Mouse (Mus musculus): ENCODE measurements at regions not wholly inside any gene's neighbourhood (a gene's known extent, or its start where the extent isn't known, plus 50 kb on each side); places are given as distances from the start of the nearest gene placed in this dataset.
"Not testable (repeated sequence)": the region's sequence is repeated elsewhere in the genome, so short reads cannot be mapped to it uniquely, and the experiment has no call there.

- no peak for DNase-seq (ENCODE audit: low read depth)
Measured at GRCm38 (mm10) chr4:4335216-4335615, 257.9 kb upstream of the Sdr16c6 start.

DNA sequence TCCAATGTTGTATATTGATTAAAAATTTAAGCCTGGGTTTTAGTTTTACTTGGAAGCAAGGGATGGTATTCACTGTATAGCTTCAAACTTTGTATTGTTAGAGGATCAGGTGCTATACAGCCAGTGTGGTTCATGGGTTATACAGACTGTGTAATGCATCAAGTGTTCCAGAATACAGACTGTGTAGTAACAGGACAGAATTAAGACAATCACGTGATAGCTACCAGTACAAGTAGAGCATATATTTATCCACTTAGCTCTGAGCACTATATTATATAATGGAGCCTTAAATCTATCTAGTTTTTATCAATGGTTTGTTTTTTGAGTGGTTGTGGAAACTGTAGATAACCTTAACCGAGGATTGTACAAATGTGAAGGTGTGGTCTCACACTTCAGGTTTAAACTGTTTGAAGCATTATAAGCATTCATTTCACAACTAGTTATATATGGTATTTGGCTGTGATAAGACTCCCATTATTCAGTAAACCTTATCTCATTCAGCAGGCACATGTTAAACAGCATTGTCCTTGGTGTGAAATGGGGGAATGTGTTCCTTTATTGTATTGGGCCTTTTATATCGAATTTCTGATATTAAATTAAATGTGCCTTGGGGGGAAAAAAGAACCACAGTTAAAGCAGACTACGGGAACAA is 256.3 kb upstream of the Sdr16c6 start:
- no peak for DNase-seq (ENCODE audit: low read depth)

DNA sequence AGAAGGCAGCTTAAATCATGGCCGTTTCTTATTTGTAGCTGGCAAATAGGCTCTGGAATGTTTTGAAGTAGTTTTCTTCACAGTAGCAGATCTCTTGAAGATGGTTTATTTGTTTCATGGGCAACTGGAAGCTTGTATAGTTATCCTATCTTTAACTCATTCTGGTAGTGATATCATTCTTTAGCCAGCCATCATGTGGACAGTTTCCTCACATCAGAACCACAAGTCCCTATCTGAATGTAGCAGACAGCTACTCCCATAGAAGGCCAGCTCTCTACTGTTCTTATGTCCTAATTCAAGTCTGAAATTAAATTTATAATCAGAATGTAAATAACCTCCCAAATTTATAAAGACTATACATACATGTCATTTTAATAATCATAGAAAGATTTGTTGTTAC is 253.8 kb upstream of the Sdr16c6 start:
- no peak for DNase-seq (ENCODE audit: low read depth)

GRCm38 (mm10) chr4:4315651-4316411 is 238.5 kb upstream of the Sdr16c6 start:
- DNase-seq (ENCODE audit: low read depth): no peak

GRCm38 (mm10) chr4:4311496-4311895 is 234.2 kb upstream of the Sdr16c6 start:
- DNase-seq (ENCODE audit: low read depth): no peak

DNA sequence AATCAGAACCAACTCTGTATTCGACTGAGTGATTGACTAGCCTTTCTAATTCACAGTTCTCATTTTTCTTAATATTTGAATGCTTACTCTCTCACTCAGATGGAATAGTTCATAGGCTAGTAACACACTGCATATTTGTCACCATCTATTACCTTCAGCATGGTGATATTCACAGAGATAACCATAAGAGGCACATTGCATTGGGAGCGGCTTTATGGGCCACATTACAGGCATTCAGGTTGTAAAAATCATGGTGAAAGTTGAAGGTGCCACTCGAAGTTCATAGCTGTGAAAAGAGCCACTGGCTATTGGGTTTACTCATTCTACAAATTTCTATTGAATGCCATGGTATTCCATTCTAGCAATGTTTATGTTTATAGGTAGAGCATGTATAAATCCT is 229.6 kb upstream of the Sdr16c6 start:
- no peak for DNase-seq (ENCODE audit: low read depth)

DNA sequence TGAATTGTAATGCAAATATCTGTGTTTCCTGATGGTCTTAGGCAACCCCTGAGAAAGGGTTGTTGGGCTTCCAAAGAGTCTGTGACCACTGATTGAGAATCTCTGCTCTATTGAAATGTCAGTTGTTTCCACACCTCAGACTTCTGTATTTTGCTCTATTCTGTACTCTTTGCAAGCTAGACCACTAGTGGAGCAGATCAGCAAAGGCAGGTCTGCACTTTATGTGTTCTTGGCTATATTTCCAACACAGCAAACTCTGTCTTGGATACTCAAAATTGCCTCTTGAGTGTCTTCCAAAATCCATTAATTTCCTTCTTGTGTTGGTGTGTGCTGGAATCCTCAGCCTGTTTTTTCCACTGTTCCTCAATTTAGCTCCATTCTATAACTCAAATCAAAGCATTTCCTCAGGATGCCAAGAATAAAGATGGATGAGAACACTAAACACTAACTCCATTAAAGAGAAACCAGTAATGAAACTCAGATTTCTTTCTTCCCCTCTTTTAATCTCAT is 228.5 kb upstream of the Sdr16c6 start:
- no peak for DNase-seq (ENCODE audit: low read depth)

GRCm38 (mm10) chr4:4304666-4305065 is 227.3 kb upstream of the Sdr16c6 start:
- no peak for DNase-seq (ENCODE audit: low read depth)

DNA sequence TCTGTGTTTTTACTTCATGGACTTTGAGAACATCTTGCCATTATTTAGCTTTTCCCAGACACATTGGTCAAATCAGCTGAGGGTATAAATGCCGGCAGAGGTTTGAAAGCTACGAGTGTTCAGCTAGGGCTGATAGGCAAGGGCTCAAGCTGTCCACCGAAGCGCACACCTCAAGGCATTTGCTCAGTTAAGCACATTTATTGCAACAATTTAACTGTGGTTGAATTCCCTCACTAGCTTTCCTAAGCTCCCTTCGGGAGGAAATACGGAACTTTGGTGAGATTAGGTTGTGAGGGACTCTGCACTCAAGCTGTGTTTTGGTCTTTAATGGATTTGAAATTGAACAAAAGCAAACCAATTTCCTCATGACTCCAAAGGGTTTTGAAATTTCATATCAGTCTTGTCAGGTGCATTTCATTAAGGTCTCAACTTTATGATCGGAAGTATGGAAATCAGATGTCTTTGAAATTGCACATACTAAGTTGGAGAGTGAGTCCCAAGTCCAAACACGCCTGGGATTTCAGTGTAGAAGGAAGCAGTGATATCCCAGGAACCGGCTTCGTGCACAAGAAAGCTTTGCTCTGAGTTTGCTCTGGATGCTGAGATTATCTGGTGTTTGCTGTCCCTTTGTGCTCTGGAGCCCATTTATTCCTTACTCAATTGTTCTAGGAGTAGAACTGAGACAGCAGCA is 223.0 kb upstream of the Sdr16c6 start:
- no peak for DNase-seq (ENCODE audit: low read depth)

DNA sequence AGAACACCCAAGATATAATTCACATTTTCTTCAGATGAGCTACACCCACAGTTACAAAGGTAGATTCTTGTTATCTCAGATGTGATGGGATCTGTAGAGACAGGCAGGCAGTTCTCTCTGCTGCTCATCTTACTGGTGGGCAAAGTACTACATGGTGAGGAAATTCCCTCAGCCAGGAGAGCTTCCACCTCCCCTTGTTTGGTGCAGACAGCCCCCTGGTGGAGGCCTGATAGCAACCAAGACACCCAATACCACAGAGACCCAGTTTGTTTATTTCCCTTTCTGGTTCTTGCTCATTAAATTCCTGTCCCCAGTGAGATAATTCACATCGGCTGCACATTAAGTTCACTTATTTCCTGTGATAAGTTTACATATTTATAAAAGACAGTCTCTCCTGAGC is 222.3 kb upstream of the Sdr16c6 start:
- peak; percentile 2 for DNase-seq (ENCODE audit: low read depth)

- no peak for DNase-seq (ENCODE audit: low read depth)
Measured at GRCm38 (mm10) chr4:4249601-4250000, 172.3 kb upstream of the Sdr16c6 start.

DNA sequence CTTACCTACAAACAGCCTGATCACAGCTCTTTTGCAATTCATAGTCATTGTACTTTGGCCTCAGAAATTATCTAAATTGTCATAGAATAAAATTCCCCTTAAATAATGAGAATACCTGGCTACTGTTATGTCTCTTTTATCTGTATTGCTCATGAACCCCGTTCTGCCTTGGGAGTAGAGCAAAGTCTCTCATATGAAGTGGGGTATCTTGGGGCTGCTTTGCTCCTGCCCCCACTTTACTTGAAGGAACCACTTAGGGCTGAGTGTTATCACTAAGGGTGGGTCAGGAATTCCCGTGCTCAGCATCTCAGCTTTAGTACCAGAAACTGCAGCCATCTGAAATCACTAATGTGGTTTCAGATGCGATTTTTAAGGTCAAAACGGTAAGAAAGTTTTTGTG is 170.3 kb upstream of the Sdr16c6 start:
- no peak for DNase-seq (ENCODE audit: low read depth)

- DNase-seq (ENCODE audit: low read depth): not testable (repeated sequence)
Measured at GRCm38 (mm10) chr4:4242306-4242980, 165.1 kb upstream of the Sdr16c6 start.

DNA sequence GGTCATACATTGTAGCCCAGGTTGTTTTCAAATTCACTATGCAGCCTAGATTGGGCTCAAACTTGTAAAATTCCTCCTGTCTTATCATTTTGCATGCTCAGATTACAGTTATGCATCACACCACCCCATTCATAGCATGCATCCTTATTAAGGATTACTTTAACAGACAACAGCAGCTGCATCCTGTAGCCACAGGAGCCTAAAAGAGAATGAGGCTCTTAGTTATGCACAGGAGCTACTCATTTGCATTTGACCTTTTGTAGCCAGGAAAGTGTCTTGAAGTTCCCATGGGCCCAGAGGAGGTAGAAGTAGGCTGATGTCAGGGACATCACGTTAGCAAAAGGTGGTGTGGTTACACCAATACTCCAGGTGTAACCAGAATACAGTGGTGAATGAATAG is 148.9 kb upstream of the Sdr16c6 start:
- no peak for DNase-seq (ENCODE audit: low read depth)

- no peak for DNase-seq (ENCODE audit: low read depth)
Measured at GRCm38 (mm10) chr4:4219701-4220100, 142.4 kb upstream of the Sdr16c6 start.

DNA sequence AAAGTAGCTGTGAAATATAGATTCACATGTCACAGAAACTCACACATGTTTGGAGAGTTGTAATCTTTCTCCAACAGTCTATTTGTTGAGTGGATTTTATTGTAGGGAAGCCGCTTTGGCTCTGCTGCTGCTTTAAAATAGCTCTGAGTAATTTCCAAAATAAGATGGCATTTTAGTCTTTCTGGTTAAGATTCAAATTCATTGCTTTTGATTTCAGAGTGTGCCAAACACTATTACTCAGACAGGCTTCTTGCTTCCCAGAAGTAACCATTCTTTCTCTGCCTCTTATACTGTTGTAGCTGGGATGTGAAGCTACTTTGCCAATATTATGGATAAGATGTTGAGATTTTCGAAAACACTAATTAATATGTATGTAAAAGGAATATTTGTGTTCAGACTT is 134.6 kb upstream of the Sdr16c6 start:
- no peak for DNase-seq (ENCODE audit: low read depth)

DNA sequence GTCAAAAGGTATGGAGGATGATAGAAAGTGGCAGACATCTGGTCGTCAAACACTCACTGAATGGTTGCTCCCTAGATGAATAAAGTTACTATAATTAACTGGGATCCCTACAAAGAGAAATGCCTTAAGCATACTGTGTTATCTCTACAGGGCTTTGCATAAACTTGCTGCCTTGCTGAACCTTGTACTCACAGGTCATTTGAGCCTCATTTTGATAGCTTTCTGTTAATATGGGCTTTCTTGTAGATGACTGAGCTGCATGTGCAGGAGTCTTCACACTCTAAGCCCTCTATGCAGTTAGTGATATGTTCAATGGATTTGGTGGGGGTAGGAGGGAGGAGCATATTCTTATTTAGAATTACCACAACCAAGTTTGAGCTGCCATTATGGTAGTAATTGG is 127.8 kb upstream of the Sdr16c6 start:
- no peak for DNase-seq (ENCODE audit: low read depth)

GRCm38 (mm10) chr4:4199309-4199708 is 122.0 kb upstream of the Sdr16c6 start:
- DNase-seq (ENCODE audit: low read depth): no peak

- no peak for DNase-seq (ENCODE audit: low read depth)
Measured at GRCm38 (mm10) chr4:4195834-4196233, 118.5 kb upstream of the Sdr16c6 start.

- no peak for DNase-seq (ENCODE audit: low read depth)
Measured at GRCm38 (mm10) chr4:4195250-4195649, 117.9 kb upstream of the Sdr16c6 start.
